Mouse (Mus musculus): ENCODE results near the gene Rictor.

Gene Rictor

DNA sequence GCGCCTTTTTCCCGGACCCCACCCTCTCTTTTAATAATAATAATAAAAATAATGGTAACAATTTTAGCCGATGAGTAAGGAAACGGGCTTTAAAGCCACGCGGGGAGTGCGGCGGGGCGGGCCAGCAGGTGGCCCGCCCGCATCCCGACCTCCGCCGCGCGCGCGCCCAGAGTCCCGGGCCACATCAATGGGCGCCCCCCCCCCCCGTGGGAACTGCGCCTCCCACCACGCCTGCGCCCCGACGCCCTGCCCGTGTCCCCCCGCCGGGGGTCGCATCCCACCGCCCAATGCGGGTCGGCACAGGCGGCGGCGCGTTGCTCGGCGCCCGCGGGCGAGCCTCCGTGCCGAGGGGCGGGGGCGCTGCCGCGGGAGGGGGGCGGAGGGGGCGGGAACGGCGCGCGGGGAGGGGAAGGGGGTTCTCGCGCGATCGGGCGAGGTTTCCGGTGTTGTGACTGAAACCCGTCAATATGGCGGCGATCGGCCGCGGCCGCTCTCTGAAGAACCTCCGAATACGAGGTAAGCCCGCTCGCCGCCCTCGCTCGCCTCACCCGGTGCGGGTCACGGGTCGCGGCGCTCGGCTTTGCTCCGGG lies at the start of gene Rictor:
Rictor (plus strand) TSS at position 444 of the 590 bp plus-strand sequence.
- in situ Hi-C loops (cut with MboI, MseI) = loop anchor here (10.0 kb wide), 1 partner anchor 57 kb away; no protein-coding TSS in a partner anchor

DNA sequence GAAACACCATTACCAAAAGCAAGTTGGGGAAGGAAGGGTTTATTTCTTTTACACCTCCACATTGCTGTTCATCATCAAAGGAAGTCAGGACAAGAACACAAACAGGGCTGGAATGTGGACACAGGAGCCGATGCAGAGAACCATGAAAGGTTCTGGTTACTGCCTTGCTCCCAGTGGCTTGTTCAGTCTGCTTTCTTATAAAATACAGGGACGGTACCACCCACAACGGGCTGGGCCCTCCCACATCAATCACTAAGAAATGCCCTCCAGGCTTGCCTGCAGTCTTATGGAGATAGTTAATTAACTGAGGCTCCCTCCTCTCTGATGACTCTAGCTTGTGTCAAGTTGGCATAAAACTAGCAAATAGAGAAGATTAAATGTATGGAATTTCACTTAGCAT lies 46.2 kb upstream of the Rictor start:
- in situ Hi-C loops (cut with MboI, MseI) = no loop called here

DNA sequence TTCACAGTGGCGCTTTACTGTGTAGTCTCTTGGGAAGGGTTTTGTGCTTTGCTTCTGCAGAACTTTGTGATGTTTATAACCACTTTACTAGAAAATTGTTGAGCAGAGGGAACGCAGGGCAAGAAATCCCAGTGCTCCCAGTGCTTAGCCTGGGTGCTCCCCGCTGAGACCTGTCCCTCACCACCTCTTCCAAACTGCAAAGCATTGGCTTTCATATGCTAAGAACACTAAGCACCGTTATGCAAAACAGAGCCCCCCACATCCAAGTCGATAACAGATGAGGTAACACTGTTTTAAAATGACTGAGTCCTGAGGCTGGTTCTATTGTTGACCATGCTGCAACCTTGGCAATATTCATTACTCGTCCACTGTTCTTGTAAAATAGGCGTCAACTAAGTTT lies 44.2 kb upstream of the Rictor start:
- in situ Hi-C loops (cut with MboI, MseI) = no loop called here

DNA sequence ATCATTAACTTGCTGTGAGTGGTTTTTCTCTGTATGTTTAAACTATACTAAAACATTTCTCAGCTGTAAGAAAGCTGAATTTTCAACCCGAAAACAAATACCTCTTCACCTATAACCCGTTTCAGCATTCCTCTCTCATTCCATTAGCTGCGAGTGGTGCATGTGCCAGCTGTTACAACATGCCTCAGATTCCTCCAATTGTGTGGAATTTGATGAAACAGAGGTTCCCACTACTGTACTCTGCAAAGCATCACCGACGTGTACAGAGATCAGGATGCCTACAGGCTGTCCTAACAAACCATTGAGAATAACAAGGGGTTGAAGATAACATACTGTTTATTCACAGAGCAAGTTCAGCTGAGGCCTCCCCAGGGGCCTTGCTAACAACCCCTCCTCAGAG lies 42.1 kb upstream of the Rictor start:
- in situ Hi-C loops (cut with MboI, MseI) = no loop called here

DNA sequence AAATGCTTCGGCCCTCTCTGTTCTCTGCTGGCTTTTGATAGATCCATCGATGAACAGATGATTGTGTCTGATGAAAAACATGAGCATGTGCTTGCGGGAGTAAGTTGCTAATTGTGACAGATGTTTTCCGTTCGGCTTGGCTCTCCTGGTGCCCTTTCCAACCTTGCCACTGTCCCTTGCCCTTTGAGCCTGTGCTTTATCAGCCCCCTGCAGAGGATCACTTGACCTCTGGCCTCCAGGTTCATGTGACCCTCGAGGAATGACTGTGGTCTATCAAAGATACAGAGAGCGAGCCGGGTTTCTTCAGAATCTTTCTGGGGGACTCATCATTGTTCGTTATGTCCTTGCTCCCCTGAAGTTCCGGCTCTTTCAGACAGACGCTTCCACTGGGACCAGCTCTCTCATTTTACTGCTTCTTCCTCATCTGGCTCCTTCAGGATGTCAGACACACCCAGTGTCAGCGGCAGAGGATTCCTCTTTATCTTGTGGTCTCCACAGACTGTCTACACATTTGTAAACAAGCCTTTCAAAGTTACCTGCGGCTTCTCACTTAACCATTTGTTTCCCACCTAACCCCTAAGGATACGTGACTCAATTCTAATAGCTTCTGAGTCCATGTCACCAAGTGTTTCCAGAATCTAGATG lies 39.3 kb upstream of the Rictor start:
- in situ Hi-C loops (cut with MboI, MseI) = no loop called here

DNA sequence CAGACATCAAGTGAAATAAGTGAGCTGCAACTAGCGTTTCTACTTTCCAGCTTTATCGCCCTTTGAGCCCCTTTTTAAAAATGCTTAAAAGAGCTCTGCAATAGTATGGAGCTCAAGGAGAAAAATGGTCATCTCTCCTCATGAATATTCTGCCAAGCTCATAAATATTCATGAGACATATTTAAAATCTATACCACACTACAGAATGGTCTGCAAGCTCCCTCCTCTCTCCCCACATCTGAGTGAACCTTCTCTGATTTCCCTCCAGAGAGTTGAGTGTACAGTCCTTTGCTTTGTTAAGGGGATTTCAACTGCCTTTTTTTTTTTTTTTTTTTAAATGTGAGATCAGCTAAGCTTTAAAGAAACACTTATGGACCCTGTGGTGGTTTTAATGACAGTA lies 29.7 kb upstream of the Rictor start:
- in situ Hi-C loops (cut with MboI, MseI) = no loop called here

DNA sequence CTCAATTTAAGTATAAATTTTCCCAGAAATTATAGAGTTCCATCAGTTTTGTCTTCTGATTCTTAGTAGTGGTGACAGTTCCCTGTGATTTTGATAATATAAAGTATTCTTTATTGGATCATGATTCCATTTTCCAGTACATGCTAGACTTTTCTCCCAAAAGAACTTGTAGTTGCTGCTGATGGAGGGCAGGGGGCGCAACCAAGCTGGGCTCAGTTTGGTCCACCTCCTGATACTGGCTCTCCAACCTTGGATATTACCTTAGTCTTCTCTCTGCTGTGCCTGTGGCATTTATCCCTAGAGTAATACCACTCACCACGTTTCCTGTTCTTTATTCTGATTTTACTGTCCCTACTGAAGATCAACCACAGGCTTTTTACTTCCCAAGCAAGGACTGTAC lies 6.0 kb upstream of the Rictor start:
- in situ Hi-C loops (cut with MboI, MseI) = loop anchor here (5.0 to 10.0 kb wide), 2 partner anchors 35 to 63 kb away; no protein-coding TSS in a partner anchor

DNA sequence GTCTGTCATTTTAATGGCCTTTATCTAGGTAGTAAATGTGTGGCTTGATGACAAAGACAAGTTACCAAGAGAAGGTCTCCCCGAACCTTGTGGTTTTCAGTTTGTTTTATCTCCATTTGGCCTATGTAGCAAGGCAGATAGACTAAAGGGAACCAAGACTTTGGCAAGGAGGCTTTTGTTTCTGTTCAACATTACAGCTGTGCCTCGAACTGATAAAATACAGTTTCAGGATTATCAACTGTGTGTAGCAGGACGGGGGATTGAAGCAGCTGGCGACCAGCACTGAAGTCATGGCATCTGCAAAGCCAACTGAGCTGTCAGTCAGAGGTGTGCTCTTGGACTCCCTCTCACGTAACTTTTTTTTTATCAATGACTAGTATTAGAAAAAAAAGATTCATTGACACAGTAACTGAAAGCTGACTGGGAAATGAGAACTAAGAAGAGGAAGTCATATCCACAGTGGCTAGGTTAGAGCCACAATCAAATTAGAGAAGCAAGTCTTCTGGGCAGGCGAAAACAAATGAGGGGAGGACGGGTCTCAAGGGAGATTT lies 2.8 kb upstream of the Rictor start:
- in situ Hi-C loops (cut with MboI, MseI) = loop anchor here (10.0 kb wide), 1 partner anchor 59 kb away; no protein-coding TSS in a partner anchor

DNA sequence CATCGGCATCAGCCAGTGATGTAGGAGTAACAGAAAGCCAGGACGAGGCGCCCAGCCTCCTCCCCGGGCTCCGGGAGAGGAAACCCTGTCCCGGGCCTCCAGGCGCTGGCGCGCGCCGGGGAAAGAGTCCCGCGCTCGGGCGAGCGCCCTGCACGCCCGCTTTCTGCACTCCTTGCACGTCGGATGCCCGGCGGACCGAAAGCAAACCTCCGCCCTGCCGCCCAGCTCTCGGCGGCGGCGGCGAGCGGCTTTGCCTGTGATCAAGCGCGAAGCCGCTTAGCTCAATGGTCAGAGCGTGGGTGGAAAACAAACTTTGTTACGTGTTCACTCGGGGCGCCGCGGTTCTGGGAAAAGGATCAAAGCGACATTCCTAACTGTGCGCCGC lies 636 bp upstream of the Rictor start:
- in situ Hi-C loops (cut with MboI, MseI) = loop anchor here (10.0 kb wide), 1 partner anchor 57 kb away; no protein-coding TSS in a partner anchor

DNA sequence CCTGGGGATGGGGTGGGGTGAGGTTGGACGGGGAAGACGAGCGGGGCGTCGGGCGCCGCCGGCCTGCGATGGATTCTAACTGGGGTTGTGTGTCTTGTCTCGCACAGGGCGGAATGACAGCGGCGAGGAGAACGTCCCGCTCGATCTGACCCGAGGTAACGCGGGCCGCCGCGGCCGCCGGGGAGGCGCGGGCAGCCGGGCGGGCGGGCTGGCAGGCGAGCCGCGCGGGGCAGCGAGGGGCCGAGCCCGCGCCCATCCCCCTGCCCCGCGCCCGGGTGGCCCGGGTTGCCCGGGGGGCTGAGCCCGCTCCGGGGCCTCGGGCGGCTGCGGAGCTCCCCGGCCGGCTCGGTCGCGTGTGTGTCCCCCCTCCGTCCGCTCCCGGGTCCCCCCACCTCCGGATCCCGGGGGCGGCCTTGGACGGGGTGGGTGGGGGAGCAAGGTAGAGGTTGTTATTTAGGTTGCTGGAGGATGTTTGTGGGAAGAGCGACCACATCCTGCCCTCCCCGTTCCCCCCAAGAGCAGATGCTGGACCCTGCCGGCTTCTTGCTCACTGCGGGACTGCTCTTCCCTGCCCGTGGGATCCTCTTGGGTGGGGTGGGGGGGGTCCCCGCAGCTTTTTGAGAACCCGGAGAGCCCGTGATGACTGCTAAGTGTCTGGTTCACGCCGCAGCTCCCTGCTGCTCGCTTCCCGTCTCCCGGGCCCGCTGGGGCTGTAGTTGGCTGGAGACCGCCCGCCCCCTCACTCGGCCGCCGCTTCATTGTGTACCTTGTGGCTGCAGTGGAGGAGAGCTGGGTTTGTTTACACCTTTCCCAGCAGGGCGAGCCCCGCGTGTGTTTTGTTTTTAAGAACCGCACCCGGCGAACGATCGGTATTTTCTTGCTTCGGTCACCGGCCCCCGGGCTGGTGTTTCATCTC lies 605 bp downstream of the Rictor start:
- in situ Hi-C loops (cut with MboI, MseI) = loop anchor here (10.0 kb wide), 1 partner anchor 56 kb away; no protein-coding TSS in a partner anchor

DNA sequence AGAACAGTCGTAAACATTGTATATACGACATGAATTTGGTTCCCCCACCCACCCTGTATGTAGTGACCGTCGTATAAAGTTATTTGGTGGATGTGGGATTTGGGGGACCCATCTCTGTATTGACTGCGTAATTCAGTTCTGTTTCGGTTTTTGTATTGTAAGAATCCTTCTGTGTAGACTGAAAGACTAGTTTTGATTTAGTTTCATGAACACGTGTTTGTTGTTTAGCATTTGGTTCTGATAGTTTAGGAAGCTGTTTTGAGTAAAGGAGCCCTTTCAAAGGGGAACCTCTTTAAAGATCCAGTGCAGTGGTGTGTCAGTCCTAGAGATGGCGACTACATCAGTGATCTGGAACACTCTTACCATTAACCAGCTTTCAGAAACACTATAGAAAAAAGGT lies 1.4 kb downstream of the Rictor start:
- in situ Hi-C loops (cut with MboI, MseI) = loop anchor here (10.0 kb wide), 3 partner anchors 55 to 135 kb away; no protein-coding TSS in a partner anchor

DNA sequence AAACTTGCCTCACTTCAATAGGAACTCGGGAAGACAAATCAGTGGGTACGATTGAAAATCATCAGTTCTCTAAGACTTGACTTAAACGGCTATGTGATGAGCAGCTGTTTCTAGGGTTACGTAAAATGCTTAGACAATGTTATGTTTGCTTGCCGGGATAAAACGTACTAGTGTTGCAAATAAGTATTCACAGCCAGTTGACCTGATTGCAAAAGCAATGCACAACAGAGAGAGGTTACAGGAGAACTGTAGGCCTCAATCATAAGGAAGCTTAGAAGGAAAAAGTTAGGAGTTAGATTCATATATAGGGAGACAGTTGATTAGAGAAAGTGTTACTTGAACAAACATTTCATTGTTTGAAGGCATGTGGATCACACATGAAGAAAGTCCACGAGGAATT lies 2.2 kb downstream of the Rictor start:
- in situ Hi-C loops (cut with MboI, MseI) = loop anchor here (10.0 kb wide), 2 partner anchors 86 to 136 kb away; no protein-coding TSS in a partner anchor

DNA sequence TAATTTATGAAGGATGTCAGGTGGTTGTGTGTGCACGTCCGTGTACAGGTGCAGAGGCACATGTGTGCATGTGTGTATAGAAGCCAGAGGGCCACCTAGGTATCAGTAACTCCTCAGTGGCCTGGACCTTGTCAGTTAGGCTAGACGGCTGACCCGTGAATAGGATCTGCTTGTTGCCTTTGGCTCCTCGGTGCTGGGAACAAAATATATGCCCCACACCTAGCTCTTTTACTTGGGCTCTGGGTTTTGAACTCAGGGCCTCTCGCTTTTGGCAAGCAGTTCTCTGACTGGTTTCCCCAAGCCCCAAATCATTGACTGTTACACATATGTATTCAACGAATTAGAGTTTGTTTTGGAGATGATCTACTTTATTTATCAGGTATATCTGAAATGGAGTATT lies 3.0 kb downstream of the Rictor start:
- in situ Hi-C loops (cut with MboI, MseI) = loop anchor here (10.0 kb wide), 2 partner anchors 86 to 136 kb away; no protein-coding TSS in a partner anchor

DNA sequence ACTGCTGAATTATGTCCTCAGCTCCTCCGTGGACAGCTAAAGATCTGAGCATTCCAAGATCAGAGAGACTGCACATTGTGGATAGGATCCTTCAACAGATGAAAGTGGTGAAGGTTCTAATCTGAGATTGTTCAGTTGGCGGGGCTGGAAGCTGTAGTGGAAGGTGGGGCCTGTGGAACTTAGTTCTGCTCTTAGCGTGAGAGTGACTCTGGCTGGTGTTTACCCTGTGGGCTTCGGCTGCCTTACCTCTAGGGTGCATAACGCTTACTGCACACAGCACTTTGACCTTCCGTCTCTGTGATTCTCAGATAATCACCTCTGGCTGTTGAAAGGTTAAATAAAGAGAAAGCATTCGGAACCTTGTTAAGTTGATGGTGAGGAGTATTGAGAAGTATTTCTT lies 6.6 kb downstream of the Rictor start:
- in situ Hi-C loops (cut with MboI, MseI) = loop anchor here (10.0 kb wide), 2 partner anchors 90 to 140 kb away; no protein-coding TSS in a partner anchor

DNA sequence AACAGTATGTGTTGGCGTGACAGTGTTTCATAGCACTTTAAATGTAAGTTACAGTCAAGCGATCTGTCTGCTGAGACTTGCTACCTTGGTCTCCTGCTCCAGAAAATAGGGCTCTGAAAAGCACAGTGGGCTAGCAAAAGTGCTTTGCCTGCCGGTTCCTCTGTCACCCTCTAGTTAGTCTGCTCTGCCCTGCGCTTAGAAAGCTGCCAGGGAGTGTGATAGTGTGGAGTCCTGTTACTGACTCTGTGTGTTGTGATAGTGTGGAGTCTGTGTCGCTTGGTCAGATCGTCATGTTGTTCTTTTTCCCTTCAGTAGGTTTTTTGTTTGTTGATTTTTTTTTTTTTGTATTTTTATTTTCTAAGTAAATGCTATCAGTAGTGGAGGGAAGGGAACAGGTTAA lies 7.1 kb downstream of the Rictor start:
- in situ Hi-C loops (cut with MboI, MseI) = loop anchor here (10.0 kb wide), 2 partner anchors 90 to 140 kb away; no protein-coding TSS in a partner anchor

DNA sequence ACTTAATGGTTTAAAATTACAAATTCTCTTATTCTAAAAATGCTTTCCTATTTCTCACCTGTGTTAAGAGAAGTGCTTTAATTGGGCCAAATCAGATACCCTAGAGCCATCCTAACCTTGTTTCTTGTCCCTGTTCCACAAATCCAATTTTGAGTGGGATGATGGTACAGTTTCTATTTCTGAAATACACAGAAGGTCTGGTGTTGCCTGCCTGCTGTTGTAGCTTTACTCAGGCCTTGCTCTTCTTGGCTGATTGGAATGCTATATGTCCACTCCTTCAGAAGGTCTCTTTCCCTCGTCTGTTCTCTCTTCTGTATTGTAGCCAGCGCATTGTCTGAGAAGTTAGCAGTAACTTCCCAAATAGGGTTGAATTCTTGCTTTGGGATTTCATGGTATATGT lies 13.2 kb downstream of the Rictor start:
- in situ Hi-C loops (cut with MboI, MseI) = no loop called here

DNA sequence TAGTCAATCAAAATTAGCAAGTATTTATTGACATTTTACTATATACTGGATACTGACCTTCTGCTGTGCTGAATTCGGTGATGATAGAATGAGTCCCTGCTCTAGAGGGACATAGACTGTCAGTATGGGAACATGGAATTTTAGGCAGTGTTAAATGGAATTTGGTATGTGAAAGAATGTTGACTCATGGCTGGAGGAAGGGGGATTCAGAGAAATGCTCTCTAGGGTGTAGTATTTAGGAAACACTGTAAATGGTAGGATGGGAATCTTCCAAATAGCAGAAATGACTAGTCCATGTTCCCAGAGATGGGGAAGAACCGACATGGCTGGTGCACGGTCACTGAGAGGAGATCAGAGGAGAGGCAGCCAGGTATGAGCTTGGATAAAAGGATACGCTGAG lies 13.6 kb downstream of the Rictor start:
- in situ Hi-C loops (cut with MboI, MseI) = no loop called here

DNA sequence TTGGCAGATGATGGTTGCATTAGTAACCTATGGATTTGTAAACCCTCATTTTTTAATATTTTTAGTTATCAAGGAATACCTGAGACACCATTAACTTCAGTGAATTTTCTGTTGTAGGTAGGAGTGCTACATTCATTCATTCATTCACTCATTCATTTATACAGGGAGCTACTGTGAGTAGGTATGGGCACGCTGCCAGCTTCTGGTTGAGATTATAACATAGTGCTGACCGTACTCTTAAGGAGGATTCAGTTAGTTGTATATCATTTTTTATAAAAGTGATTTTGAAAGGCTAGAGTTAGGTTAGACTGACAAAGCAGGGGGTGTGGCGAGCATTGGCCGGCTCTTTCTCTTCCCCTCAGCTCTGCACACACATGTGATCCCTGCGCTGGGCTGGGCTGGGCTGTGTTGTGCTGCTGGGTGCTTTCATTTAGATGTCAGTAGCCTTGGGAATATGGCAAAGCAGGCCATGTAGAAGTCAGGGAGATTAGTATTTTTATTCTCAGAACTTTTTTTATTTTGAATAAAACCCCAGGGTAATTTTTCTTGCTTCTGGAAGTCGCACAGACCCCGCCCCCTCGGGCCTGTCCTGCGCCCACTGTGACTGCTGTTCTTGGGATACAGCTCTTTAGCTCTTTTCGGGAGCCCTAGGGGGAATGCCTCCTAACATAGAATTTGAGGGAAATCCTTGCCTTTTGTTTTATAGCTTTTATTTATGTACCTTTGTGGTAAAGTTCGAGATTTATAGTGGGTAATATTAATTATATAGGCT lies 14.4 kb downstream of the Rictor start:
- in situ Hi-C loops (cut with MboI, MseI) = no loop called here

DNA sequence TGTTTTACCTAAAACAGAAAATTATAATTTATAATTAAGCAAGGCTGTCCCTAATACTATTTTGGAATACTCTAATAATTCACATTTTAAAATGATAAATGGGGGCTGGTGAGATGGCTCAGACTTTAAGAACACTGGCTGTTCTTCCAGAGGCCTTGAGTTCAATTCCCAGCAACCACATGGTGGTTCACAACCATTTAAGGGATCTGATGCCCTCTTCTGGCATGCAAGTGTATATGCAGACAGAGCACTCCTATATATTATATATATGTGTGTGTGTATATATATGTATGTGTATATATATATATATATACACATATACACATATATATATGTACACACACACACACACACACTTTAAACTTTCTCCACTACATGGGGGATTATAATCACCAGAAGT lies 15.2 kb downstream of the Rictor start:
- in situ Hi-C loops (cut with MboI, MseI) = no loop called here

DNA sequence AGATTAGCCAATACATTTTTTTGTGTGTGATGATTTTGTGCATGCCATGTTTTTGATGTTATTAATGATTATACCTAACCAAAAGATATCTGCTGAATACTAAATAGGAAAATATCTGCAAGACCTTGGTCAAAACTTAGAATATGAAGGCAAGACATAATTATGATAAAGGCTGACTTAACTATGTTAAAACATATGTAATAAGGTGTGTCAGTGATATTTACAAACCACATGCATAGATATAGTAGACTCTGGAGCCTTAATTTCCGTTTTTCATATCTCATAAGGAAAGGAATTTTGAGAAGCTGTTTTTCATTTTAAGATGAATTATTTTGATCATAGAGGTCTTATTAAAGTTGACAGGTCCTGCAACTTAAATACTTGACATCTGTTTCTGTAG lies 16.3 kb downstream of the Rictor start:
- in situ Hi-C loops (cut with MboI, MseI) = no loop called here

Measured in regulatory T cell (primary cell).